Mouse (Mus musculus): ENCODE measurements around the gene Cryl1. TPM values are rescaled to one million over a fixed set of nuclear protein-coding genes. Genes with fewer than 3 reads are reported as not detected.

Gene Cryl1
- total RNA-seq (2014; rRNA removed) (33.0 and 46.4 TPM in 2 replicates), polyA plus RNA-seq (2012; rRNA removed) (27.0 and 34.9 TPM in 2 replicates)

- no peaks in the 10 kb centered on the region for H3K79me2 ChIP-seq (ENCODE audit: control insufficient read depth, insufficient read depth, low read length)
- H3K27ac ChIP-seq (replicated peaks; ENCODE audit: insufficient read depth, low read depth, low read length), result 0 out of 2 replicates have a peak within 1 kb of the TSS, but pooled peaks have one; percentile 5
- TF ChIP-seq POLR2A (IDR thresholded peaks at IDR 0.05; ENCODE audit: extremely low read depth, insufficient read depth, low read length), result peak; percentile 61; the same call in 1 of the 2 replicates
- TF ChIP-seq CTCF (IDR thresholded peaks at IDR 0.05; ENCODE audit: low read depth, low read length), result no peak
- H3K9ac ChIP-seq (ENCODE audit: low read depth, low read length), result peak within 1 kb of the TSS; percentile 76
- DNase-seq (ENCODE audit: extremely low read depth, low read depth, low spot score), result peak; percentile 82
- peaks cover 2% of the 10 kb centered on the region; the same call in 1 of the 2 replicates for H3K4me1 ChIP-seq (ENCODE audit: control insufficient read depth, insufficient read depth, low read length)
- no peaks in the 10 kb centered on the region for H3K36me3 ChIP-seq (ENCODE audit: control insufficient read depth, insufficient read depth, low read length)
- H3K4me3 ChIP-seq (ENCODE audit: insufficient read depth, low read depth, low read length), result peak within 1 kb of the TSS; percentile 70
- H3K27me3 ChIP-seq (ENCODE audit: control insufficient read depth, insufficient read depth, low read length), result no peaks in the 10 kb centered on the region
- 4% methylated on average over 43 of the region's 43 CpGs for WGBS
Measured at GRCm38 (mm10) chr14:57398065-57398757, at the start of gene Cryl1. TSS of gene Cryl1 (minus strand) at chr14:57398529.

GRCm38 (mm10) chr14:57430451-57430850 is 32.1 kb upstream of the Cryl1 start:
- H3K79me2 ChIP-seq (ENCODE audit: control insufficient read depth, insufficient read depth, low read length), result 0 out of 2 replicates have a peak, but pooled peaks cover under 1% of the 10 kb centered on the region
- peaks cover 2% of the 10 kb centered on the region; the same call in 1 of the 2 replicates for H3K36me3 ChIP-seq (ENCODE audit: control insufficient read depth, insufficient read depth, low read length)
- no peak overlapping the region for H3K27ac ChIP-seq (replicated peaks; ENCODE audit: insufficient read depth, low read depth, low read length)
- no peaks in the 10 kb centered on the region for H3K27me3 ChIP-seq (ENCODE audit: control insufficient read depth, insufficient read depth, low read length)
- no peak overlapping the region for H3K4me3 ChIP-seq (ENCODE audit: insufficient read depth, low read depth, low read length)
- H3K9ac ChIP-seq (ENCODE audit: low read depth, low read length), result no peak overlapping the region
- DNase-seq (ENCODE audit: extremely low read depth, low read depth, low spot score), result no peak
- WGBS, result 41% methylated on average over 2 of the region's 2 CpGs
- no peak for TF ChIP-seq POLR2A (IDR thresholded peaks at IDR 0.05; ENCODE audit: extremely low read depth, insufficient read depth, low read length)
- TF ChIP-seq CTCF (IDR thresholded peaks at IDR 0.05; ENCODE audit: low read depth, low read length), result no peak
- no peaks in the 10 kb centered on the region for H3K4me1 ChIP-seq (ENCODE audit: control insufficient read depth, insufficient read depth, low read length)

- H3K36me3 ChIP-seq (ENCODE audit: control insufficient read depth, insufficient read depth, low read length), result no peaks in the 10 kb centered on the region
- H3K27me3 ChIP-seq (ENCODE audit: control insufficient read depth, insufficient read depth, low read length), result no peaks in the 10 kb centered on the region
- TF ChIP-seq CTCF (IDR thresholded peaks at IDR 0.05; ENCODE audit: low read depth, low read length), result no peak
- no peak for TF ChIP-seq POLR2A (IDR thresholded peaks at IDR 0.05; ENCODE audit: extremely low read depth, insufficient read depth, low read length)
- DNase-seq (ENCODE audit: extremely low read depth, low read depth, low spot score), result peak; percentile 51
- peak overlapping the region; percentile 34 for H3K27ac ChIP-seq (replicated peaks; ENCODE audit: insufficient read depth, low read depth, low read length)
- peak overlapping the region; percentile 92 for H3K9ac ChIP-seq (ENCODE audit: low read depth, low read length)
- H3K79me2 ChIP-seq (ENCODE audit: control insufficient read depth, insufficient read depth, low read length), result 0 out of 2 replicates have a peak, but pooled peaks cover 3% of the 10 kb centered on the region
- H3K4me1 ChIP-seq (ENCODE audit: control insufficient read depth, insufficient read depth, low read length), result no peaks in the 10 kb centered on the region
- peak overlapping the region; percentile 90 for H3K4me3 ChIP-seq (ENCODE audit: insufficient read depth, low read depth, low read length)
- WGBS, result under 1% methylated on average over 24 of the region's 24 CpGs
Measured at GRCm38 (mm10) chr14:57424212-57424561, 25.9 kb upstream of the Cryl1 start.

- no peaks in the 10 kb centered on the region for H3K36me3 ChIP-seq (ENCODE audit: control insufficient read depth, insufficient read depth, low read length)
- no peaks in the 10 kb centered on the region for H3K4me1 ChIP-seq (ENCODE audit: control insufficient read depth, insufficient read depth, low read length)
- DNase-seq (ENCODE audit: extremely low read depth, low read depth, low spot score), result peak; percentile 77
- WGBS, result 3% methylated on average over 42 of the region's 42 CpGs
- 0 out of 2 replicates have a peak, but pooled peaks cover 3% of the 10 kb centered on the region for H3K79me2 ChIP-seq (ENCODE audit: control insufficient read depth, insufficient read depth, low read length)
- H3K27ac ChIP-seq (replicated peaks; ENCODE audit: insufficient read depth, low read depth, low read length), result peak within 1 kb of the TSS; percentile 39
- peak within 1 kb of the TSS; percentile 90 for H3K4me3 ChIP-seq (ENCODE audit: insufficient read depth, low read depth, low read length)
- TF ChIP-seq POLR2A (IDR thresholded peaks at IDR 0.05; ENCODE audit: extremely low read depth, insufficient read depth, low read length) (0 out of 2 replicates have a peak, but pooled peaks have one; percentile 50), CTCF (IDR thresholded peaks at IDR 0.05; ENCODE audit: low read depth, low read length) (no peak)
- H3K27me3 ChIP-seq (ENCODE audit: control insufficient read depth, insufficient read depth, low read length), result no peaks in the 10 kb centered on the region
- H3K9ac ChIP-seq (ENCODE audit: low read depth, low read length), result peak within 1 kb of the TSS; percentile 92
Measured at GRCm38 (mm10) chr14:57423432-57424211, 25.3 kb upstream of the Cryl1 start, which contains the start of gene Ift88. TSS of gene Ift88 (plus strand) at chr14:57424062.

- 22% methylated on average over 2 of the region's 2 CpGs for WGBS
- H3K4me3 ChIP-seq (ENCODE audit: insufficient read depth, low read depth, low read length), result no peak overlapping the region
Measured at GRCm38 (mm10) chr14:57417187-57417586, 18.9 kb upstream of the Cryl1 start.

More at GRCm38 (mm10) chr14:57417187-57417586, 18.9 kb upstream of the Cryl1 start:
- Histone ChIP-seq H3K27me3 (ENCODE audit: control insufficient read depth, insufficient read depth, low read length) (no peaks in the 10 kb centered on the region), H3K27ac (replicated peaks; ENCODE audit: insufficient read depth, low read depth, low read length) (no peak overlapping the region), H3K9ac (ENCODE audit: low read depth, low read length) (no peak overlapping the region), H3K79me2 (ENCODE audit: control insufficient read depth, insufficient read depth, low read length) (no peaks in the 10 kb centered on the region), H3K4me1 (ENCODE audit: control insufficient read depth, insufficient read depth, low read length) (no peaks in the 10 kb centered on the region), H3K36me3 (ENCODE audit: control insufficient read depth, insufficient read depth, low read length) (no peaks in the 10 kb centered on the region)
- TF ChIP-seq POLR2A (IDR thresholded peaks at IDR 0.05; ENCODE audit: extremely low read depth, insufficient read depth, low read length) (no peak), CTCF (IDR thresholded peaks at IDR 0.05; ENCODE audit: low read depth, low read length) (no peak)
- peak; percentile 35 for DNase-seq (ENCODE audit: extremely low read depth, low read depth, low spot score)
